Mouse (Mus musculus): ENCODE results near the gene Ptcd3.
"Not testable (repeated sequence)": the region's sequence is repeated elsewhere in the genome, so short reads cannot be mapped to it uniquely, and the experiment has no call there.

The Ptcd3 gene

DNA sequence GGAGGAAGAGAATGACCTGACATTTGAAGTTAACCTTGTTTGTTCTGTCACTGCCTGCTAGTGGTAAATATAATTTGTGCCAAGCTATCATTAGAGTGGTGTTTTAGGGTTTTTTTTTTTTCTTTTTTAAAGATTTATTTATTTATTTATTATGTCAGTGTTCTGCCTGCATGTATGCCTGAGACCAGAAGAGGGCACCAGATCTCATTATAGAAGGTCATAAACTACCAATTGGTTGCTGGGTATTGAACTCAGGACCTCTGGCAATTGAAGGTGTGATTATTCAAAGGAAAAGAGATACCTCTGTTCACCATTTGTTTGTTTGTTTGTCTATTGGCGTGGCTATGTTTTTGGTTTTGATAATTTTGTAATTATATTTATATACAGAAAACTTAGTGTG, 39.7 kb downstream of the Ptcd3 start:
- peak; percentile 51 for DNase-seq (ENCODE audit: low read depth)

DNA sequence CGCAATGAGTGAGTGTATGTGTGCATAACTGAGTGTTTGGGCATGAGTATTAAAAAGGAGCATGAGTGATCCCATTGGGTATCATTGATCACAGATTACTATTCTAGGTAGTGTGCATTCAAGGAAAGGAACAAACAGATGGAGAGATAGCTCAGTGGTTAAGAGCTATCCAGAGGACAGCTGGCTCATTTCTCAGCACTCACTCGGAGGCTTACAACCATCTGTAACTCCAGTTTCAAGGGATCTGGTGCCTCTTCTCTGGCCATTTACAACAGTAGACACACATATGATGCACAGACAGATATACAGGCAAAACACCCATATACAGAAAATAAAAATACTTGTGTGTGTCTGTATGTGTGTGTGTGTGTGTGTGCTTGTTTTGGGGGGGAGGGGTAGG, 40.8 kb downstream of the Ptcd3 start:
- no peak for DNase-seq (ENCODE audit: low read depth)

DNA sequence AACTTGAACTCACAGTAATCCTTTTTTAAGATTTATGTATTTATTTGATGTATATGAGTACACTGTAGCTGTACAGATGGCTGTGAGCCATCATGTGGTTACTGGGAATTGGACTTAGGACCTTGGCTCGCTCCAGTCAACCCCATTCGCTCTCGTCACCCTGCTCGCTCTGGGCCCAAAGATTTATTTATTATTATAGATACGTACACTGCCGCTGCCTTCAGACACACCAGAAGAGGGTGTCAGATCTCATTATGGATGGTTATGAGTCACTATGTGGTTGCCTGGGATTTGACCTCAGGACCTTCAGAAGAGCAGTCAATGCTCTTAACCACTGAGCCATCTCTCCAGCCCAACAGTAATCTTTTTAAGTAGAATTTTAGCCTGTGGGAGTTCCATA, 61.6 kb downstream of the Ptcd3 start:
- DNase-seq (ENCODE audit: low read depth), result not testable (repeated sequence)

DNA sequence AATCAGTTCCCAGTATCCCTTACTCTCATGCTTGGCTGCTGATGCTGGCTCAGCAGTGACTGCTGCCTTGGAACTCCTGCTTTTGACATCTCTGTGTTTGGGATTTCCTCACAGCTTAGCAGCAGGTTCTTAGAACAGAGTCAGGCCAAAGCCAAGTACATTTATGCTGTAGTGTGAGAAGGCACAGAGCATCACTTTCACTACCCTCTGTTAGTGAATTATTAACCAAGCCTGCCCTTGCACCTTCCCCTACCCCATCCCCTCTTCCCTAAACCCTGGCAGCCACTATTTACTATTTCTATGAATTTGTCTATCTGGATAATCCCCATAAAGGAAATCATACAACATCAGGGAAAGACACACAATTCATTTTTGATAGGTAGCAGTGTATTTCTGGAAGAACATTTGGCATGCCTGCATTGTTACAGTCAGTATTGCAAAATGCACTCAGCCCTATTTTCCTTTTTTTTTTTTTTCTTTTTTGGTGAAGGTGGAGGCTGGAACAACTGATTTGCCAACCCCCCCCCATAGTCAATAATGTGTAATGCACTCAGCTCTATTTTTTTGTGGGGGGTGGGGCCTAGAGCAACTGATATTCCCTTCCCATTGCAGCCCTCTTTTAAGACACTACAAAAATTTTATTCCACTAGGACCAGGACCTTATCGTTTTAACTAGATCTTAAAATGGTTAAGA, 67.8 kb downstream of the Ptcd3 start:
- DNase-seq (ENCODE audit: low read depth), result no peak

DNA sequence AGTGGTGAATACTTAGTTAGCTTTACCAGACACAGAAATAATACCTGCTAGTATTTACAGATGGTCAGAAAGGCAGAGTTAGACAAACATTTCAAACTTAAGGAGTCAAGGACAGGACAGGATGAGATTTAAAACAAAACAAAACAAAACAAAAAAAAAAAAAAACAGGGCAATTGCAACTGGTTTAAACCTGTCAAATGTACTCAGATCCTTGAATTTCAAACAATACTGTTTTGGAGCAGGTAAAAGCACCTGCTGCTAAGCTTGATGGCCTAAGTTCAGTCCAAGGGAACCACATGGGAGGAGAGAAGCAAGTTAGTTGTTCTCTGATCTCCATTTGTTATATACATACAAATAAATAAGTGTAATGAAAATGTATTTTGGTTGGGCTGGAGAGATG, 68.7 kb downstream of the Ptcd3 start:
- no peak for DNase-seq (ENCODE audit: low read depth)

DNA sequence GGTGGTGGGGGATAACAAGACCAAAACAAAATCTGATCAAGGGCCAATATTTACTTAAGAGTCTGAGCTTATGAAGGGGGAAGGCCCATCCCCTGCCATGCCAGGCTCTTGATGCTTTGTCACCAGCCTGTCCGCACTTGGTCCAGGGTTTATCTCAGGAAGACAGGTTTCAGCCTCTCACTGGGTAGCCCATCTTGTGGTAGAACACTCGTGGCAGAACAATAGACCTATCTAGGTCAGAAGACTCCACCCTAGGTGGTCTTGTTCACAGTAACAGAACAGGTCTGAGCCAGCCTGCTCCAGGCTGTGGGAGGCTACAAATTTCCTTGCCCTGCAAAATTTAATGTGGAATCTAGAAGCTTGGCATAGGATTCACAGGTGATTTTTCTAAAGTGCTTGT, 71.7 kb downstream of the Ptcd3 start:
- no peak for DNase-seq (ENCODE audit: low read depth)

DNA sequence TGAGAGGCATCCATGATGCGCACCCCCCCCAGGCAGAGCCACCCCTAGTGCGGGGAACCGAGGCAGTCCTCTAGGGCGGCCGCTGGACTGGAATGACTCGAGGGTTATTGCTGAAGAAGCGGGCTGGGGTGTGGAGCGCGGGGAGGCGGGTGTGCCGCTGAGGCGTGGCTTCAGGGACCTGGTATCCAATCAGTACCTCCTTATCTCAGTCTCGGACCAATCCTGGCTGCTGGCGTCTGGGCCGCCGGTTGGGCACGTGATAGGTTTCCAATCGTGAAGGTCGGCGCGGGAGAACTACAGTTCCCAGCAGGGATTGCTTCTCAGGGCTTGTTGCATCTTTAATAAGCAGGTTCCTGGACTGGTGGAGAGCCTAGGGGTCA, 77.0 kb downstream of the Ptcd3 start:
- DNase-seq (ENCODE audit: low read depth), result peak; percentile 98

DNA sequence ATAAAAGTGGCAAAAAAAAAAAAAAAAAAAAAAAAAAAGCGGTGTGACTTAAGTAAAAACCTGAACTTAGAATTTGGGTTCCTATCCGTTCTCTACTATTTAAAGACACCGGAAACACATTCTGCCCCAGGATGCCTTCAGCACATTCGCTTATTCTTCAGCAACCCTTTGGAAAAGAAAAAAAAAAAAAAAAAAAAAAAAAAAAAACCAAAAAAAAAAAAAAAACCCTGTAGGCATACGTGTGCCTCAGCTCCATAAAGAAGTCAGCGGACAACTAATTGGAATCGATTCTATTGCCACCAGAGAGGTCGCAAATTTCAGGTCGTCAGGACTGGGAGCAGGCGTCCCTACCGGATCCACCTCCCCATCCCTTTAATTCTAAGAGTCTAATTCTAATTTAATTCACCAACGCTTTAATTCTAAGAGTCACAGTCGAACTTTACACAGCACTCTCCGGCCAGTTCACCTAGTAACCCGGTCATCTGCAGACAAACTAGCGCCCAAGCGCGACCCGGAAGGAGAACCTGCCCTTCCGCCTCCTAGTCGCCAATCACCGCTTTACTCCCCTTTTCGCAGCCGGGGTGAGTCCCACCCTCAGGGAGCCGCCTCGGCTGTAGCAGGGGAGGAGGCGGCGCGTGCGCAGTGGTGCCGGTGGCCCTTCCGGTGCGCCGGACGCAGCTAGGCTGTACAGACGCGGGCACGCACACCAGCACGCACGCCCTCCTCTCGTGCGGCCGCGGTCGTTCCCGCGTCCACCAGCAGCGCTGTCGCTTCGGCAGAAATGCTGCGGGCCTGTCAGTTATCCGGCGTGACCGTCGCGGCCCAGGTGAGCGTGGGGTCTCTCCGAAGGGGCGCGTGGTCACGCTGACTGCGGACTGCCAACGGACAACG, 77.6 kb downstream of the Ptcd3 start, which contains the start of gene Immt:
Gene Immt (plus strand): TSS at position 642 of the 891 bp plus-strand sequence.
- DNase-seq (ENCODE audit: low read depth), result peak; percentile 97
